Mouse (Mus musculus) layer of hippocampus, adult 2 months (tissue): ENCODE data around the gene Rpa3. TPM values are rescaled to one million over a fixed set of nuclear protein-coding genes. Genes with fewer than 3 reads are reported as not detected.
A peak's percentile ranks its signal among the peaks of the same experiment; 100 is the strongest.

ENCODE experiments used
- DNase-seq, 2 experiments: peaks; one replicate each; pipeline ENCODE4 v3.0.0; 2022; ENCODE audit warnings: low spot score in 2 of 2
- H3K27ac ChIP-seq: fragments of 200-600 bp; 2 replicates; pipeline ENCODE4 v1.8.1; 2022
- H3K4me3 ChIP-seq: fragments of 200-600 bp; 2 replicates; pipeline ENCODE4 v1.8.1; 2022; ENCODE audit warnings: mild to moderate bottlenecking
- CTCF ChIP-seq: fragments of 200-600 bp; conservative IDR thresholded peaks from 2 replicates; pipeline ENCODE4 v1.8.1; 2022; ENCODE audit warnings: antibody characterized with exemption, mild to moderate bottlenecking, moderate library complexity
- total RNA-seq, 2 experiments: library from RNA; stranded (reverse); gene quantifications; 2 replicates each; pipeline ENCODE4 v1.2.3; 2021

Gene Rpa3
- total RNA-seq, 2 experiments from 2014 or later: 11.4 to 16.8 TPM

GRCm38 (mm10) chr6:8275098-8275497, 16.1 kb upstream of the Rpa3 start:
- TF ChIP-seq CTCF: peak; percentile 82
- peak; percentile 76 to 79 for DNase-seq
- Histone ChIP-seq H3K4me3 (no peak overlapping the region), H3K27ac (peak overlapping the region; percentile 71)

GRCm38 (mm10) chr6:8274387-8275054, 15.5 kb upstream of the Rpa3 start:
- peak; percentile 83 for TF ChIP-seq CTCF
- Histone ChIP-seq H3K4me3 (no peak overlapping the region), H3K27ac (peak overlapping the region; percentile 71)
- DNase-seq: peak in 1 of 2 experiments; percentile 39

DNA sequence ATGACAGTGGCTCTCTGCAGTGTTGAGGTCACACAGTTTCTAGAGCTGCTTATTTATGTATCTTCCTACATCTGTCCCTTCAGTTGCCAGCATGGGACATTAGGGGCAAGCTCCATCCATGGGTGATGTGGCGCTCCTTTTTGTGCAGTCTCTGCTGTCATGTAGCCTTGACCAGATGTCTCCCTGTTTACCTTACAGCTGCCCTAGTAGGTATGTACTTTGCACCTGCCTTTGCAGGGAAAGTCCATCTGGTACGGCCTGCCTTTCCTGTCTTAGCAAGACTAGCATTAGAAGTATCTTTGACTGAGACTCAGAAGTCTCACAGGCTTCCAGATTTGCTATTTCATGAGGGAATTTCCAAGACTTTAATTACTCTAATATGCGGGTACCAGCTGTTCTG, 12.1 kb upstream of the Rpa3 start:
- no peak for DNase-seq
- no peak for TF ChIP-seq CTCF
- Histone ChIP-seq H3K27ac (no peak overlapping the region), H3K4me3 (no peak overlapping the region)

DNA sequence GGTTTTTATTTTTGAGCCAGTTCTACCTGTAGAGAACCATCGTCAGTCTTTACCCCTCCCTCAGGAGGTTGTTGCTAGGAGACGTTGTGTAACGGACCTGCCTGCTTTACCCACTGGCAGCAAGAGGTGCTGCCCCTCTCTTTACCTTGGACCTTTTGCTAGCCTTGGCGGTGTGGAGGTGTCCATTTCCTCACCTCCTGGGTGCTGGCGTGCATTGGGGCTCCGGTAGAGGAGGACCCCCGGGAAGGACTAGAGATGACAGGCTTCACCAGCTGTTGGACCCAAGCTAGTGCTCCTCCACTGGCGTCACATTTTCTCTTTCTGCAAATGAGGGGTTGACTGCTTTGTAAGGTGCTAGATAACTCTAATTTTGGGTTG, 683 bp upstream of the Rpa3 start:
- DNase-seq: peak in 1 of 2 experiments; percentile 24
- no peak for TF ChIP-seq CTCF
- Histone ChIP-seq H3K4me3 (peak overlapping the region; percentile 98), H3K27ac (peak overlapping the region; percentile 95)

GRCm38 (mm10) chr6:8258316-8258715, 657 bp downstream of the Rpa3 start:
- H3K27ac ChIP-seq: peak overlapping the region; percentile 89
- TF ChIP-seq CTCF: no peak
- peak overlapping the region; percentile 98 for H3K4me3 ChIP-seq
- no peak for DNase-seq

DNA sequence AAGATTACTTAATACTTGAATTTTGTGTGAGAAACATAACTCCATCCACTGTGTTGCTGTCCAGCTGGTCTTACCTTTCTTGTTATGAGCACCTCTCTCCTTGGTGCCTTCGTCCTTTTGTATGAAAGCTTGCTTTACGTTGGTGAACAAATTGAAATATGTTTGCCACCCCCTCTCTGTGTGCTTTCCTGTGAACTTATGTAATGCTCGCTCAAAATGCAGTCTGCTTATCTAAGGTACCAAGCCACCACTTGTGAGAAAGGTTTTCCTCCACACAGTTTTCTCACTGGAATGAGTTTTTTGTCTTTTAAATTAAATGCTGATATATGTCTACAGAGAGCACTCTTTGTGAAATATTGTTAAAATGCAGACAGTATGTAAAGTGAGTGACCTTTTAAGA, 30.4 kb downstream of the Rpa3 start:
- Histone ChIP-seq H3K4me3 (no peak overlapping the region), H3K27ac (0 out of 2 replicates have a peak overlapping the region, but pooled peaks have one; percentile 23)
- DNase-seq: no peak
- no peak for TF ChIP-seq CTCF

GRCm38 (mm10) chr6:8227035-8227434, 31.9 kb downstream of the Rpa3 start:
- TF ChIP-seq CTCF: peak; percentile 42
- DNase-seq: peak; percentile 37 to 41
- H3K4me3 ChIP-seq: no peak overlapping the region
- H3K27ac ChIP-seq: peak overlapping the region; percentile 69; the same call in 1 of the 2 replicates

DNA sequence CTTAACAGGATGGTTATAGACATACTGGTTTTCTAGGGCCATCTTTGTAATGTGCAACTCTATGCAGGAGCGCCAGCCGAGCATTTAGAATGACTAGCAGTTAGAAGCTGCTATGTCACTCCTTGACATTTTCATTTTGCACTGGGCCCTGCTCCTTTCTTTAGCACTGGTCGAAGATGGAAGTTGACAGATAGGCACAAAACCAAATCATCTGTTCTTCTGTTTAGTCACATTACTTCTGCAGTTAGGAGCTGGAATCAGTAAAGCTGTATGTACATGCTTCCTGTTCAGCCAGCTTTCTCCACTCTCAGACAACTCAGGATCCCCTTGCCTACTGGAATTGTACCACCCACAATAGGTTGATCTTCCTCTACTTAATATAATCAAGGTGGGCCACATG, 48.3 kb downstream of the Rpa3 start:
- DNase-seq: no peak
- H3K4me3 ChIP-seq: peak overlapping the region; percentile 88; the same call in 1 of the 2 replicates
- no peak overlapping the region for H3K27ac ChIP-seq
- no peak for TF ChIP-seq CTCF

DNA sequence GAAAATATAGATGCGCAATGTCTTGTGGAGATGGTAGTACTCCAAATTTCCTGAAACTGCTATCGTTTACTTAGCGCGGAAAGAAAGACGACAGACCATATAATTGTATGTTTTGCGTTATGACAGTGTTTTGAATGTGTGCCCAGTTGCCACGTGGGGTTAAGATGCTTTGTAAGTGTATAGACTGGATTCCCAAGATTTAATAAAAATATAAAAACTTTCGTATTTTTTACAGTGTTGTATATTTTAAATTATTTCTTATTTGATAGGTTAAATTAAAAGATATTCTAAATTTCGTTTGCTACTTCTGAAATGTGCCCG, 49.1 kb downstream of the Rpa3 start:
- H3K27ac ChIP-seq: peak overlapping the region; percentile 98
- TF ChIP-seq CTCF: no peak
- peak overlapping the region; percentile 88 for H3K4me3 ChIP-seq
- DNase-seq: no peak

- peak; percentile 79 to 82 for DNase-seq
- Histone ChIP-seq H3K27ac (peak within 1 kb of the TSS; percentile 98), H3K4me3 (peak within 1 kb of the TSS; percentile 88)
- peak; percentile 61 for TF ChIP-seq CTCF
Observed at GRCm38 (mm10) chr6:8209047-8209865, 49.7 kb downstream of the Rpa3 start, which contains the start of gene Mios. Gene Mios, plus strand, starts transcription at chr6:8209222.

Other genes starting within 250 kb of the Rpa3 start
- under 1 TPM; 0.25 to 0.54 TPM for gene Col28a1, start 66.6 kb downstream of the Rpa3 start, total RNA-seq
- gene Mios, start 50.0 kb downstream of the Rpa3 start, total RNA-seq: 10 to 100 TPM; 25.0 to 26.9 TPM
- 10 to 100 TPM; 34.6 to 39.0 TPM for gene Umad1, start 115 bp upstream of the Rpa3 start, total RNA-seq
- gene Gm45062, start 277 bp upstream of the Rpa3 start, total RNA-seq: 1 to 10 TPM; 2.3 to 4.6 TPM